27 mouse cellular contexts compared by ENCODE assay signal in the genomic region with DNA sequence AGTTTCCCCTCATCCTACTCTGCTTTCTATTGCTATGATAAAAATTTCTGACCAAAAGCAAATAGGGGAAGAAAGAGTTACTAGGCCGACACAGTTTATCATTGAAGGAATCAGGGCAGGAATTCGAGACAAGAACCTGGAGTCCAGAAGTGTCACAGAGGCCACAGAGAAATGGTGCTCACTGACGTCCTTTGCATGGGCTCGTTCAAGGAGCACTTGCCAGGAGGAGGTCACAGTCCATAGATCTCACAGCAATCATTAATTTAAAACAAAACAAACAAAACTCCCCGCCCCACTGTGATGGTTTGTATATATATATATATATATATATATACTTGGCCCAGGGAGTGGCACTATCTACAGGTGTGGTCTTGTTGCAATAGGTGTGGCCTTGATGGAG. TPM values are rescaled to one million over a fixed set of nuclear protein-coding genes. Genes with fewer than 3 reads are reported as not detected.
A peak's percentile ranks its signal among the peaks of the same experiment; 100 is the strongest.
DNase-seq lines count a peak whose midpoint lies in the region; ATAC-seq lines count a peak whose summit lies in the region.
"Had no signal": no experiment of that assay in that cellular context is flagged by ENCODE, and none has a peak within 500 bp of the region (broad histone marks: within the 10 kb centered on the region; RNA-seq: fewer than 3 reads in every experiment).

No protein-coding gene starts in this region.

- H3K36me3 ChIP-seq in kidney, embryonic 14.5 days (ENCODE audit: control insufficient read depth, insufficient read depth, low read length): no peaks in the 10 kb centered on the region
- no peaks in the 10 kb centered on the region for H3K36me3 ChIP-seq in forebrain, embryonic 15.5 days
- H3K36me3 ChIP-seq: forebrain, embryonic 10.5 days; G1E; heart, embryonic 10.5 days; heart, embryonic 13.5 days had no signal

- no peaks in the 10 kb centered on the region for H3K9me3 ChIP-seq in kidney, embryonic 14.5 days (ENCODE audit: control insufficient read depth, low read length)
- no peaks in the 10 kb centered on the region for H3K9me3 ChIP-seq in forebrain, embryonic 15.5 days
- H3K9me3 ChIP-seq: forebrain, embryonic 10.5 days; forebrain, embryonic 13.5 days; G1E; heart, embryonic 10.5 days; heart, embryonic 13.5 days had no signal

- H3K4me2 ChIP-seq in kidney, embryonic 14.5 days (replicated peaks; ENCODE audit: low read depth, low read length): no peak overlapping the region
- H3K4me2 ChIP-seq in forebrain, embryonic 15.5 days (replicated peaks): no peak overlapping the region
- H3K4me2 ChIP-seq: forebrain, embryonic 13.5 days; heart, embryonic 13.5 days; hindbrain, embryonic 14.5 days had no signal

- H3K4me3 ChIP-seq in kidney, embryonic 14.5 days (ENCODE audit: low read length): no peak overlapping the region
- H3K4me3 ChIP-seq in forebrain, embryonic 15.5 days: no peak overlapping the region
- H3K4me3 ChIP-seq: forebrain, embryonic 10.5 days; forebrain, embryonic 13.5 days; heart, embryonic 10.5 days; heart, embryonic 13.5 days had no signal

- no peak overlapping the region for H3K27ac ChIP-seq in kidney, embryonic 14.5 days (ENCODE audit: low read depth, low read length)
- no peak overlapping the region for H3K27ac ChIP-seq in forebrain, embryonic 15.5 days (replicated peaks)
- H3K27ac ChIP-seq: forebrain, embryonic 10.5 days; forebrain, embryonic 13.5 days; heart, embryonic 10.5 days; heart, embryonic 13.5 days; hindbrain, embryonic 14.5 days; hindbrain, postnatal 0 days had no signal

- no peak for ATAC-seq in kidney, embryonic 14.5 days (ENCODE audit: low FRiP score, low TSS enrichment)
- ATAC-seq in forebrain, embryonic 15.5 days (replicated peaks): no peak
- ATAC-seq: forebrain, embryonic 13.5 days; forebrain, postnatal 0 days; hindbrain, postnatal 0 days had no signal

- no peak overlapping the region for H3K9ac ChIP-seq in kidney, embryonic 14.5 days (ENCODE audit: low read depth, low read length)
- no peak overlapping the region for H3K9ac ChIP-seq in forebrain, embryonic 15.5 days (replicated peaks)
- H3K9ac ChIP-seq: forebrain, embryonic 13.5 days; forebrain, postnatal 0 days; heart, embryonic 13.5 days; hindbrain, embryonic 14.5 days had no signal

- WGBS in kidney, embryonic 14.5 days: 78% methylated on average over 5 of the region's 5 CpGs
- WGBS in forebrain, embryonic 15.5 days: 92% methylated on average over 5 of the region's 5 CpGs

- no peaks in the 10 kb centered on the region for H3K4me1 ChIP-seq in kidney, embryonic 14.5 days (ENCODE audit: control insufficient read depth, insufficient read depth, low read length)
- H3K4me1 ChIP-seq in forebrain, embryonic 15.5 days: no peaks in the 10 kb centered on the region
- H3K4me1 ChIP-seq: forebrain, embryonic 13.5 days; heart, embryonic 13.5 days had no signal

- DNase-seq in kidney, adult 11 months: peak; percentile 44
- DNase-seq in kidney, adult 18-20 months: no peak
- peak; percentile 68 for DNase-seq in kidney, adult 9 months
- peak; percentile 14 for DNase-seq in kidney, postnatal 10 days
- peak; percentile 50 to 54 for DNase-seq in kidney, postnatal 36 days
- DNase-seq in embryo, embryonic 9.5 days (ENCODE audit: extremely low spot score): no peak
- DNase-seq: adrenal gland, adult 8-10 months; adrenal gland, postnatal 25 days; cerebellum, adult 11-12 months; cerebellum, adult 8-10 months; cerebellum, postnatal 36 days; embryo, embryonic 11 days; forebrain, postnatal 0 days; gastrocnemius, postnatal 25 days; heart, adult 18-20 months; heart, postnatal 14 days; heart, postnatal 4 days had no signal

- H3K27me3 ChIP-seq in kidney, embryonic 14.5 days (ENCODE audit: control insufficient read depth, insufficient read depth, low read length): no peaks in the 10 kb centered on the region
- no peaks in the 10 kb centered on the region for H3K27me3 ChIP-seq in forebrain, embryonic 15.5 days
- H3K27me3 ChIP-seq: CH12.LX; forebrain, embryonic 13.5 days had no signal

RNA-seq across cellular contexts. Expression of a gene that starts 15.9 kb away (rescaled TPM):
- 27.1 and 36.4 TPM in 2 replicates for polyA plus RNA-seq in kidney, embryonic 14.5 days (2014; fragmentation: Nextera tagmentation; extraction: Ambion mirVana)
- 18.5 and 21.6 TPM in 2 replicates for polyA plus RNA-seq in forebrain, embryonic 15.5 days (2015; fragmentation: Nextera tagmentation; extraction: Ambion mirVana)

RNA-seq across cellular contexts. Expression of a gene that starts 25.3 kb away (rescaled TPM):
- 17.5 and 18.0 TPM in 2 replicates for polyA plus RNA-seq in kidney, embryonic 14.5 days (2014; fragmentation: Nextera tagmentation; extraction: Ambion mirVana)
- 13.9 and 15.3 TPM in 2 replicates for polyA plus RNA-seq in forebrain, embryonic 15.5 days (2015; fragmentation: Nextera tagmentation; extraction: Ambion mirVana)
- polyA plus RNA-seq: G1E had no signal

Comparison
In these comparisons a context has a peak if more than half of its experiments do, and no peak if none do; other contexts are left out.
1. DNase-seq: peak in kidney, adult 11 months (single experiment), kidney, adult 9 months (single experiment), kidney, postnatal 10 days (single experiment) and kidney, postnatal 36 days (2 of 2); none in kidney, adult 18-20 months (single experiment) and embryo, embryonic 9.5 days (single experiment).